Mouse (Mus musculus) mammary gland, adult 2 months (tissue): ENCODE measurements around the gene Vmn1r130. TPM values are rescaled to one million over a fixed set of nuclear protein-coding genes. Genes with fewer than 3 reads are reported as not detected.

Experiments used
- polyA plus RNA-seq: library from polyadenylated mRNA; depleted of rRNA; stranded (reverse); fragments of >200 nt; gene quantifications from 2 replicates; pipeline ENCODE4 v1.2.3, GENCODE M21; 2012; ENCODE audit warnings: low replicate concordance; rRNA removed

Vmn1r130 gene
- polyA plus RNA-seq: not detected in 2 replicates

GRCm38 (mm10) chr7:21511480-21511879 is at the start of gene Vmn1r130:
Gene Vmn1r130, plus strand, starts transcription at chr7:21511780.

GRCm38 (mm10) chr7:21545990-21546389 is 34.4 kb downstream of the Vmn1r130 start, which contains the start of gene Vmn1r131:
Gene Vmn1r131, minus strand, starts transcription at chr7:21546090.

Other genes starting within 250 kb of the Vmn1r130 start
- gene Vmn1r125, start 239.6 kb upstream of the Vmn1r130 start, polyA plus RNA-seq: not detected in 2 replicates
- gene Vmn1r126, start 210.3 kb upstream of the Vmn1r130 start, polyA plus RNA-seq: not detected in 2 replicates
- not detected in 2 replicates for gene Vmn1r127, start 191.9 kb upstream of the Vmn1r130 start, polyA plus RNA-seq
- gene Vmn1r128, start 162.4 kb upstream of the Vmn1r130 start, polyA plus RNA-seq: not detected in 2 replicates
- not detected in 2 replicates for gene Vmn1r129, start 150.5 kb upstream of the Vmn1r130 start, polyA plus RNA-seq
- gene Gm6882, start 79.0 kb upstream of the Vmn1r130 start, polyA plus RNA-seq: not detected in 2 replicates
- not detected in 2 replicates for gene Vmn1r131, start 34.3 kb downstream of the Vmn1r130 start, polyA plus RNA-seq
- not detected in 2 replicates for gene Vmn1r132, start 102.3 kb downstream of the Vmn1r130 start, polyA plus RNA-seq
- gene Gm4175, start 249.7 kb downstream of the Vmn1r130 start, polyA plus RNA-seq: not detected in 2 replicates